Mouse (Mus musculus): Measurements from ENCODE around the gene 4922502D21Rik.

GRCm38 (mm10) chr6:129304180-129304579 lies 27.4 kb downstream of the 4922502D21Rik start:
- TF ChIP-seq CTCF (IDR thresholded peaks at IDR 0.05; ENCODE audit: control insufficient read depth, insufficient read depth, low read length) (no peak), POLR2A (IDR thresholded peaks at IDR 0.05; ENCODE audit: borderline replicate concordance, control insufficient read depth, low read depth, low read length) (no peak)

Measured in bone marrow, adult 2 months (tissue).